Mouse (Mus musculus) kidney, postnatal 4 days (tissue): ENCODE measurements at regions not wholly inside any gene's neighbourhood (a gene's known extent, or its start where the extent isn't known, plus 50 kb on each side); places are given as distances from the start of the nearest gene placed in this dataset.

ENCODE experiments used
- DNase-seq, 2 experiments: peaks; one replicate each; pipeline ENCODE4 v3.0.0; 2021; ENCODE audit warnings: mixed read lengths in 2 of 2

DNA sequence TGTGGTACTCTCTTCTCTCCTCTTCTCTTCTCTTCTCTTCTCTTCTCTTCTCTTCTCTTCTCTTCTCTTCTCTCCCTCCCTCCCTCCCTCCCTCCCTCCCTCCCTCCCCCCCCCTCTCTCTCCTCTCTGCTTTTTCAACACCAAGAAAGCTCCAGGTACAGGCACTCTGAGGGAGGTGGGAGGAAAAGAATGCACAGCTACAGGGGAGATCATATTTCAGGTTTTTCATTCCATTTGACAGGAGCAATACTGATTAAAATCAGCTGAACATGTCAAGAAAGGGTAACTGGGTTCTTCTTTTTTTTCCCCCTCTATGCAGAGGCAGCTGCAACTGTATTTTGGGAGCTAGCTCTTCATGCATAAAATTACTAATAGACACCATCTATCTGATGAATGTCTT lies 368.8 kb upstream of the Rack1 start:
- no peak for DNase-seq

DNA sequence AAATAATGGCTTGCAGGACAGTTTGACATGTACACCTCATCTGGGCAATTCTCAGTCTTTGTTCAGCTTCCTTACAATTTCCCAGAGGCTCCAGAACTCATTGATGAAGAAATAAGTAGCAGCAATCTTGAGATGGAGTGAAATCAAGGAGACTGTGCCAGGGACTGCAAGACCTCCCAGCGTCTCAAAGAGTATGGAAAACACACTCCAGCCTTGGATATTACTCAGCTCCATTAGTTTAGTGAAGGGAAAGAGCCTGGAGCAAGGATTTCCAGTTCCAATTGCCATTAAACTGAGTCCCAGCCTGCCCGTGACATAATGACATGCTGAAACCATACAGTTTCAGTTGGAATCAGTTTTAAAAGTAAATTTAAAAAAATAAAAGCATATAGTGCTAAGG lies 372.7 kb upstream of the Rack1 start:
- no peak for DNase-seq

DNA sequence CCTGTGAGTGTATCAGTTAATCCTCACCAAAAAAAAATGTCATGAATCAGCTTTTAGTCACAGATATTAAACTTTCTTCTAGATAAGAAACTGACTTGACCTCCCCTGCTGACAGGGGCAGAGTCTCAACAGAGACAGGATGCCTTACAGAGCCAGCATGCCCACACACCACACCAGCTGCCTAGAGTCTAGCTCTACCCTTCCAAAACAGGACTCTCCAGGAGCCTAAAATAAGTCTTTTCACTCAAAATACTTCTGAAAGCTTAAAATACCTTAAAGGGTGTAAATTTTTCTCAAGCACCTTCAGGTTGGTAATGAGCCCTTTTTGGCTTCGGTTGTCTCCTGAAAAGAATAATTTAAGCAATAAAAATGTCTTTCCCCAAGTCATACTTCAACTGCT lies 373.7 kb upstream of the Rack1 start:
- no peak for DNase-seq

GRCm38 (mm10) chr11:48418066-48418756 lies 381.9 kb upstream of the Rack1 start:
- DNase-seq: no peak

DNA sequence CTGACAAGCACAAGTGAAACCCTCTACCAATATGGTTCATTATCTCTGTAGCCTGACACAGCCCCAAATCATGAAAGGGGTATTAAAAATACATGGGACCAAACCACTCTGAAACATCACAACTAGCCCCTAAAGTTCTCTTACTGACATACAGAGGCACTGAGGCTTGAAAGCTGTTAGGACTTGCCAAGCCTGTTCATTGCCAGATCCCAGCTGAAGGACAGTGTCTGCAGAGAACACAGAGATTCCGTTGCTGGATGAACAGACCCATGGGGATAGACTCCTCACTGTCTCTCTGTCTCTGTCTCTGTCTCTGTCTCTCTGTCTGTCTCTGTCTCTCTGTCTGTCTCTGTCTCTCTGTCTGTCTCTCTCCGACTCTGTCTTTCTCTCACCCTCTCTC lies 382.5 kb upstream of the Rack1 start:
- no peak for DNase-seq

DNA sequence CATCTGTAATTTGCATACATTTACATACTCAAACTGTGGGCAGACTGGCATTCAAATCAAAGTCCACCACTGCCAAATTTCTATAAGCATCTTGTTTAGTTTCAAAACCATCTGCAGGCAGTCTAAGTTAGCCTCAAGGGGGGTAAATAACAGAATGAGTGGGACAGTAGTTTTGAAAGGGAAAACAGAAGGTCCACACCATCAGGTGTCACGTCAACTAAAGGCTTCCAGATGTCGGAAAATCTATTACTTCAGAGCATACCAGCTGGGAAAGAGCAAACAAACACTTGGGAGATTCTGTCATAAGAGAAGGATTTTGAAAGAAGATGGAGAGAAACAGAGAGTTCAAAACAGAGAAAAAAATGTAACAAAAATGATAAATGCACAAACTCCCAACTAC lies 402.1 kb upstream of the Rack1 start:
- DNase-seq: no peak

- DNase-seq: no peak
Measured at GRCm38 (mm10) chr11:48381489-48381888, 392.7 kb upstream of the Sgcd start.

DNA sequence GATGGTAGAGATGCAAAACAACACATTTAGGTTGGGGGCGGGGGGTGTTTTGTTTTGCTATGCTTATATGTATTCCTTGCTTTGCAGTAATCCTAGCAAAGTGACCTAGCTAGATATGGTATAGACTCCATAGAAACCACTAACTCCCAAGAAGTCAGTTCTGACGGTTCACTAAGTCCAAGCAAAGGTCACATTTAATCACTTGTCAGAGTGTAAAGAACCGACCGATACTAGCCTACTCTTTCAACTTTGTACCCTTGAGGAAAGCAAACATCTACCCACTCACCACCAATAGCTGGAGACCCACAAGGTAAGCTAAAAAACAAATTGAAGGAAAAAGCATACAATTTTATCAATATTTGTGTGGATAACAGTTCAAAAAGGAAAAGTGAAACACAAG lies 389.3 kb upstream of the Sgcd start:
- no peak for DNase-seq

DNA sequence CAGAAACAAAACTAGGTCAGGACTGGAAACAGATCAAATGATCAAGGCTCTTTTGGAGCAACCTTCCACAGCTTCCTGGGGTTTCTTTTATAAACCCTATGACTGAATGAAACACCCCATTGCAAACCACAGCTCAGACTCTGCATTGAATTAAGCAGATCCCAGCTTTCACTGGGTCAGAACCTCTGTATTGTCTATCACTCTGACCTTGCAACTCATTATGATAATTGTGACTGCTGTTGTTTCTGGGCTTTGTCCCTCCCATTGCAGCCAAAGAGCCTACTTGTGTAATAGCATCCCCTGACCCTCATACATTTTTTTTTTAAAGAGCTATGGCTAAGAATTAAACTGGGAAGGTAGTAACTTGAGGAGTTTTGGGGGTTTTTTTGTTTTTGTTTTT lies 388.5 kb upstream of the Sgcd start:
- no peak for DNase-seq

GRCm38 (mm10) chr11:48351349-48352023 lies 362.7 kb upstream of the Sgcd start:
- no peak for DNase-seq

DNA sequence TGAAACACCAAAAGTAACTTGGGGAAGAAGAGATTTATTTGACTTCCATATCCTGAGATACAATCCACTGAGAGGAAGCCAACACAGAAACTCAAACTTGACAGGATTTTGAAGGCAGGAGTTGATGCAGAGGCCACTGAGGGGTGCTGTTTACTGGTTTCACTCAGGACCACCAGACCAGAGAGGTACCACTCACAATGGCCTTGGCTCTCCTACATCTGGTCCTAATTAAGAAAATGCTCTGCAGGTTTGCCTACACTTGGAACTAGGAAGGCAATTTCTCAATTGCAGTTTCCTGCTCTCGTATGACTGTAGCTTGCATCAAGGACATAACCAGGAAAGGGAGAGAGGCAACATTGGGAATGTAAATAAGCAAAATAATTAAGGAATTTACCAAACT lies 325.7 kb upstream of the Sgcd start:
- peak in 1 of 2 experiments; percentile 1 for DNase-seq

DNA sequence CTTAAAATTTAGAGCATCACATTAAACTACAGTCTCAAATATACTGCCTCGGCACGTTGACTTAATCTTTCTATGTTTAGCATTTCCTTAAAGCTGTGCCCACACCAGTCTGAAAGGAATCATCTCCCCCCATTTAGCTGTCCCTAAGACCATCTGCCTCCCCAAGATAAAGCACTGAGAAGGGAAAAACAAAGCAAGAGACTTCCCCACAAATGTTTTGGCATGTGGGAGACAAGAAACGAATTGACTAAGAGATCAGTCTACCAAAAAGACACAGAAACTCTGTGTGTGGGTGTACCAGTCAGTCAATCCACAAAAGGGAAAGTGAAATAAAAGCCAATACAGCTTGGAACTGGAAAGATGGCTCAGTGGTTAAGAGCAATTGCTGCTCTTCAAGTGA lies 306.6 kb upstream of the Sgcd start:
- DNase-seq: no peak

DNA sequence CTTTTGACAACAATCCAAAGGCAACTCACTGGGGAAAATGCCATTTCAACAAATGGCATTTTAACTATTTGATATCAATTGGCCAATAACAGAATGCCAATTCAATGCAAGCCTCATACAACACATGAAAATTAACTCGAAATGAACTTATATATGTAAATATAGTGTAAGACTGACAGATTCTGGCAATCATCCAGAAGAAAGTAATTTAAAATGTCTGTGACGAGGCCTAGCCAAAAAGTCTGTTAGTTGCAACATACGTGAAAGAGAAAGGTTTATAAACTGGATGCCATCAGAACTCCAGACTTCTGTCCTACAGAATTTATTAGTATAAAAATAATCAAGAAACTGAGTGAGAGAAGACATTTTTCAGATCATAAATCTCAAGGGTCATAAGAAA lies 273.7 kb upstream of the Sgcd start:
- DNase-seq: no peak

GRCm38 (mm10) chr11:48261089-48261488 lies 272.3 kb upstream of the Sgcd start:
- DNase-seq: no peak

DNA sequence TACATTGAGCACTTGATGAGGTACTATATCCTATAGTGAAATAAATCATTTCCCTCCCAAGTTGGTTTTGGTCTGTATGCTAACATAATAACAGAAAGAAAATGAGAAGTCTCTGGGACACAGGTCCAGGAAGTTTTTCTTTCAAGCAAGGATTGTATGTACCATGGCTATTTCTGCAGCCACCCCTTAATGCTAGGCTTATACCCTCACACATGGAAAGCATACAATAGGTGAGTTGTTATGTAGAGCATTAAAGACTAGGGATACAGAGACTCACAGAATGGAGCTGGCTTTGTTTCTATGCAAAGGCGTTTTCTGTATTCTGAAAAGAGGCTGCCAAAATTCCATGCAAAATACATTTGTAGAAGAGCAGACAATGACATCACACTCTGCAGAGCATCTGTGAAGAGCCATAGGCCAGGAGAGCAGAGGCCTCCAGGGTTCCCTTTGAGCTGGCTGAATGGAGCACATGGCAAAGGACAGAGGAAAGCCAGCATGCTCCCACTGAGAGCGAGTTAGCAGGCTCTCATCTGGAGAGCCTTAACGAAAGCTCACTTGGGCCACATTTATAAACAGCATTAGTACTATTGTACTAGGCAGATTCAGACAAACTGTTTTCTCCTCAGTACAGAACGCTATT lies 262.0 kb upstream of the Sgcd start:
- DNase-seq: no peak

GRCm38 (mm10) chr11:48249315-48249714 lies 260.5 kb upstream of the Sgcd start:
- DNase-seq: no peak

DNA sequence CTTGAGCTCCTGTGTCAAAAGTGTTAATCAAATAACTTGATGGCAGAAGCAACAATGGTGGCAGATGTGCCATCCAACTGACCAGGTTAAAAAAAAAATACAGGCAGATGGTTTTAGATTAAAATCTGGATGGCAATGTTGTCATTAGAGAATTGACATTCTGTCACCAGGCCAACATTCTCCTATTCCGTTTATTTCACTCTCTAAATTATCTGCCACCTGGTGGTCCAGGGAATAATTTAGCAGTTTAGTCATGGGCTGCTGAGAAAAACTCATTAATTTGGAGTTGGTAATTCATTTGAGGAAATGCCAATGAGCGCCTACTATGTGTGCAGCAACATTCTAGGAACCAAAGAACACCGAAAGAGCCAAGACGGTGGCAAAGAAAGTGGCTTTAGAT lies 232.4 kb upstream of the Sgcd start:
- DNase-seq: no peak

GRCm38 (mm10) chr11:48219157-48219556 lies 230.4 kb upstream of the Sgcd start:
- no peak for DNase-seq

- peak in 1 of 2 experiments; percentile 2 for DNase-seq
Measured at GRCm38 (mm10) chr11:48216762-48217161, 228.0 kb upstream of the Sgcd start.

DNA sequence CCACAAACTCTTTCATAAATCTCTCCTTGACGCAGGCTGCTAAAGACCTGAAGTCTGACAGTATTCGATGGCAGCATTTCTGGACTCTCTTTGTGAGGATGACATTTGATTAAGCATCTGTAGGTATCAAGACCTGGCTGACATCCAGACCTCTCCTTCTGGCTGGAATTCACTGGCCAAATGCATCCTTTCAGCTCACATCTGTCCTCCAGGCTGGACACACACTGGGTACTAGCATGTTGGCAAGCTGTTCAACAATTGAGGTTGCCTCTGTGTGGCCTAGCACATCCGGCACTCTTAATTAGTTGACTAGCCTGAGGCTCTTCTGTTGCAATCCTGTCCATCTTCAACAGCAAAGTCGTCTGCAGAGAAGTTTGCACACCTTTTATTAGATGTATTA lies 197.8 kb upstream of the Sgcd start:
- DNase-seq: no peak

DNA sequence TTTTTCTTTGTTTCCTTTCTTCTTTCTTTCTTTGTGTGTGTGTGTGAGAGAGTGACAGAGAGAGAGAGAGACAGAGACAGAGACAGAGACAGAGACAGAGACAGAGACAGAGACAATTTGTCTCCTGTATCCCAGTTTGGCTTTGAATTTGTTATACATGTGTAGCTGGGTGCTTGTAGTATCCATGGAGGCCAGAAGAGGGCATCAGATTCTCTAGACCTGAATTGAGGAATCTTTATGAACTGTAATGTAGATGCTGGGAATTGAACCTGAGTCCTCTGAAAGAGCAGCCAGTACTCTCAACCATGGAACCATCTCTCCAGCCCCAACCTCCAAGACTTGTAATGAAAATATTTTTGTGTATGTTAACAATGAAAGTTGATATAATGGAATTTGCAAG lies 190.2 kb upstream of the Sgcd start:
- peak; percentile 20 to 35 for DNase-seq

DNA sequence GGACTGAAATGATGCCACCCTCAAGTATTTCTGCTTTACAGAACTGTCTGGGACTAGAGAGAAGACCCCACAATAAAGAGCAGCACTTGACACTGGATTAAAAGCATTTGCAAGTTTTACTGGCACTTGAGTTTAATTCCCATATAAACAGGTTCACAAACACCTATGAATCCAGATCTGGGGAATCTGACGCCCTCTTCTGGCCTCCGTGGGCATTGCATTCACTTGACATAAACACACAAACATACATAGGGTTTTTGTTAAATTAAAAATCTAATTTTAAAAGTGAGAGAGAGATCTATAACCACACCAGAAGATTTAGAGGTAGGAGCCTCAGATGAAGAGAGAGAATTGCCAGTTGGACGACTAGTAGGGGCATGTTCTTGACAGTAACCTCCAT lies 189.4 kb upstream of the Sgcd start:
- DNase-seq: peak; percentile 2 to 4

- DNase-seq: peak; percentile 2 to 5
Measured at GRCm38 (mm10) chr11:48176451-48176850, 187.7 kb upstream of the Sgcd start.

DNA sequence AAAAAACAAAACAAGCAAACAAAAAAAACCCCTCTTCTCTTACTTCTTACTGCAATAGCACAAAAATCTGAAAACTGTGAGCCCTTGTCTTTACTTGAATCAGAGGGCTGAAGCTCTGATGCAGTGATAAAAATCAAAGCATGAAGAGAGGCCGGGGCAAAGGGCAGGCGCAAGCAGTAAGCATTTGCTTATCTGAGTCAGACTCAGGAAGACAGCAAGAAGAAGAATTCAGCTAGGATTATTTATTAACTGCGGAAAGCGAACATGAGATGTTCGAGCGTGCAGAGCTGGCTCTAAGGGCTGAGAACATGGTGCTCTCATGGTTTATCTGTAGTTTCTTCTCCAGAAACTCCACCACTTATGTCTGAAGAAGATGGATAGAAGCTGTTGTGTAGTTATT lies 163.4 kb upstream of the Sgcd start:
- peak in 1 of 2 experiments; percentile 2 for DNase-seq
